Mouse (Mus musculus): Measurements from ENCODE around the gene Cat.

- TF ChIP-seq EP300 (IDR thresholded peaks at IDR 0.05; ENCODE audit: insufficient read depth, low read depth, low read length) (no peak), CTCF (IDR thresholded peaks at IDR 0.05) (no peak)
Measured at GRCm38 (mm10) chr2:103478326-103478725, 6.6 kb downstream of the Cat start.

Measured in heart, adult 2 months (tissue).